Mouse (Mus musculus) heart, embryonic 16.5 days (tissue): ENCODE measurements at regions not wholly inside any gene's neighbourhood (a gene's known extent, or its start where the extent isn't known, plus 50 kb on each side); places are given as distances from the start of the nearest gene placed in this dataset.

Experiments
- ATAC-seq: fragments of 200-750 bp; cut with Nextera tagmentation; replicated peaks from 2 replicates; pipeline ENCODE4 v1.8.0; 2017; ENCODE audit warnings: moderate number of reproducible peaks; ENCODE audit not compliant: insufficient read depth, low FRiP score; ENCODE audit errors: extremely low read depth
- H3K27ac ChIP-seq: fragments of 300-500 bp; sonication (generic); 2 replicates; pipeline ENCODE4 v1.5.1; 2014; ENCODE audit warnings: mild to moderate bottlenecking, low read length, control low read depth, moderate library complexity
- H3K27me3 ChIP-seq: fragments of 300-500 bp; sonication (generic); 2 replicates; pipeline ENCODE4 v1.6.1; 2014; ENCODE audit warnings: low read length, mixed read lengths; ENCODE audit not compliant: control insufficient read depth, insufficient read depth
- H3K36me3 ChIP-seq: fragments of 300-500 bp; sonication (generic); 2 replicates; pipeline ENCODE4 v1.6.1; 2014; ENCODE audit not compliant: control insufficient read depth, insufficient read depth
- H3K4me1 ChIP-seq: fragments of 300-500 bp; sonication (generic); 2 replicates; pipeline ENCODE4 v1.6.1; 2014; ENCODE audit warnings: low read length, mixed read lengths; ENCODE audit not compliant: control insufficient read depth, insufficient read depth
- H3K4me2 ChIP-seq: fragments of 300-500 bp; sonication (generic); 2 replicates; pipeline ENCODE4 v1.6.1; 2014; ENCODE audit warnings: low read depth, mild to moderate bottlenecking, control low read depth, low read length
- H3K4me3 ChIP-seq: fragments of 300-500 bp; sonication (generic); 2 replicates; pipeline ENCODE4 v1.5.1; 2014; ENCODE audit warnings: mild to moderate bottlenecking, control low read depth, low read length
- H3K9ac ChIP-seq: fragments of 300-500 bp; sonication (generic); 2 replicates; pipeline ENCODE4 v1.6.1; 2014; ENCODE audit warnings: low read length, control low read depth
- H3K9me3 ChIP-seq: fragments of 300-500 bp; sonication (generic); replicated peaks from 2 replicates; pipeline ENCODE4 v1.6.1; 2016; ENCODE audit warnings: low read length; ENCODE audit not compliant: control insufficient read depth
- WGBS: fragments of 180-500 bp; shearing (Covaris S2); extraction: QIAGEN DNeasy Blood & Tissue Kit; methylation state at CpG from one replicate; pipeline ENCODE4 v1.1.7; 2014; 5-methylcytosine and 5-hydroxymethylcytosine counted together

DNA sequence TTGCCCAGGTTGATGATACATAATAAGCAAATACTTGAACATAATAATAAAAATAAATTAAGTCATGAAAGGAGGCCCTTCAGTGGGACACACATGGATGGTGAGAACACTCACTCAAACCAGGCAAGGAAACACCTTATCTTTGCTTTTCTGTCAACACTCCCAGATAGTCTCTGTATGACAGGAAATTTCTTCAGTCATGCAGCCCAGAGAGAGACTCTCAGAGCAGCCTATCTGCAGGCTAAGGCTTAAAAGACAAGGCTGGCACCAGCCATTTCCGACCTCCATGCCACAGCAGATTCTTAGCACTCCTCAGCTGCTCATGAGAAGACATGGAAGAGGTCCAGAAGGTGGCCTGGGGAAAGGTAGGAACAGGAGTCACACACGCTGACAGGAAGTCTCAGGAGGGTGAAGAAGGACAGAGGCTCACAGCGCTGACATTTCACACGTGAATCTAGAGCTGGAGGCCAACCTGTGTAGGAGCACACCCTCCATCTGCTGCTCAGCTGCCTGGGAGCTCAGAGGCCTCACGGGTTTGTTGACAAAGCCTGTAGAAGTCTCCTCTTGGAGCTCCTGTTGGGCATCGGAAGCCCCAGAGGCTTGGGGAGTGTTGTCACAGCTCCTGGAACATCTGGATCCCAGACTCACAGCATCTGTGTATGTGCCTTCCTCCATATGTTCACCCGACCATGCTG is 232.3 kb downstream of the Qk start:
- Histone ChIP-seq H3K4me2 (no peak overlapping the region), H3K36me3 (no peaks in the 10 kb centered on the region), H3K4me3 (no peak overlapping the region), H3K27me3 (no peaks in the 10 kb centered on the region), H3K4me1 (peaks cover 11% of the 10 kb centered on the region), H3K9me3 (peaks cover 6% of the 10 kb centered on the region; the same call in 1 of the 2 replicates), H3K27ac (no peak overlapping the region), H3K9ac (no peak overlapping the region)
- WGBS = 35% methylated on average over 7 of the region's 7 CpGs
- ATAC-seq = peak; percentile 60; the same call in 1 of the 2 replicates

DNA sequence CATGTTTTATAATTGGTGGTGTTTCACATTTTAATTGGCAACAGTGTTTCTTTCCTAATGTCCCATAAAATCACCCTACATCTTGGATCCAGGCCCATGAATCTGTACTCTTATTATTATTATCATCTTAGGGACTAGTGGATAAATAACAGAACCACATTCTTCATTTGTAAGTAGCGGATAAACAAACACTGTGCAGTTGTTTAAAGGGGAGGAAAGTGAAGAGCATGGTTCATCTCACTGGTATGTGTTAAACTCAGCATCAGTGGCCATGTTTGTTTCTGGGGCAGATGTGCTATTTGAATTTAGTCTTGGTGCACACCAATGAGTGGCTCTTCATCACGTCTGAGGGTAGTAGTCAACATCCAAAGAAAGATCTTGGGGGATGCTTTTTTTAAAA is 233.1 kb downstream of the Qk start:
- Histone ChIP-seq H3K36me3 (no peaks in the 10 kb centered on the region), H3K4me2 (no peak overlapping the region), H3K9ac (no peak overlapping the region), H3K4me3 (no peak overlapping the region), H3K27ac (no peak overlapping the region), H3K4me1 (peaks cover 11% of the 10 kb centered on the region), H3K9me3 (0 out of 2 replicates have a peak, but pooled peaks cover 3% of the 10 kb centered on the region), H3K27me3 (no peaks in the 10 kb centered on the region)
- no peak for ATAC-seq
- WGBS = 73% methylated on average over 2 of the region's 2 CpGs

DNA sequence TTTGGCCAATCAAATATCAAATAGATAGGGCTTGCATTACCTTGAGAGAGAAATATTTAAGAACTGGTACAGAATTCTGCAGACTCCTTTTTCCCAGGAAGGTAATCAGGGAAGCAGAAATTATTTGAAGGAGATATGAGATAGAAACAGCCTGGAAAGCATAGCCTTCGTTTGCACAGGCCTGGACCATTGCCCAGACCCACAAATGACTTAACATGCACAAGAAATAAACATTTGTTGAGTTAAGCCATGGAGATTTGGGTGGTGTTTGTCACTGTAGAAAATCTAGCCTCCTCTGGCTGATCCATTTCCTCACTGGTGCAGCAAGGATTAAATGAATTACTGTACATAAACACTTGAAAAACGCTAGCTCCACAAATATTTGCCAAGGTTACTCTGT is 233.5 kb downstream of the Qk start:
- Histone ChIP-seq H3K4me3 (no peak overlapping the region), H3K36me3 (no peaks in the 10 kb centered on the region), H3K9ac (no peak overlapping the region), H3K27me3 (no peaks in the 10 kb centered on the region), H3K4me1 (peaks cover 11% of the 10 kb centered on the region), H3K27ac (no peak overlapping the region), H3K9me3 (0 out of 2 replicates have a peak, but pooled peaks cover under 1% of the 10 kb centered on the region), H3K4me2 (no peak overlapping the region)
- WGBS = 36% methylated on average over 2 of the region's 2 CpGs
- no peak for ATAC-seq

DNA sequence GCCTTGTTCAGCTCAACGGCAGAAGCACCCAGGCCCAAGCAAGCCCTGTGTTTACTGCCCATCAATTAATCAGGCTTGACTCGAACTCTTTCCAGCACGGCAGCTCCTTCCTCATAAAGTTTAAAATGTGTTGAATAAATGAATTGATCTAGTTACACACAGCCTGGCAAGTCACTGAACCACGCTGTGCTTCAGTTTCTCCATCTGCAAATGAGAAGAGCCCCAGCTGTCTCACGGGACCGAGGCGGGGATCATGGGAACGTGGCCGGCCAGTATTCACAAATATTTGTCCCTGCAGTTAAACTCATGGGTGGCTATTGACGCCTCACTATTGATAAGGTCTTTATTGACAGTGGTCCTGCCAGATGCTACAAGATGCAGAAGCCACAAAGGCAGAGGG is 237.9 kb downstream of the Qk start:
- H3K4me2 ChIP-seq = no peak overlapping the region
- H3K27ac ChIP-seq = no peak overlapping the region
- no peaks in the 10 kb centered on the region for H3K9me3 ChIP-seq
- H3K4me1 ChIP-seq = peaks cover 18% of the 10 kb centered on the region
- H3K9ac ChIP-seq = no peak overlapping the region
- H3K27me3 ChIP-seq = no peaks in the 10 kb centered on the region
- H3K4me3 ChIP-seq = no peak overlapping the region
- no peaks in the 10 kb centered on the region for H3K36me3 ChIP-seq
- WGBS = 74% methylated on average over 10 of the region's 10 CpGs
- no peak for ATAC-seq

DNA sequence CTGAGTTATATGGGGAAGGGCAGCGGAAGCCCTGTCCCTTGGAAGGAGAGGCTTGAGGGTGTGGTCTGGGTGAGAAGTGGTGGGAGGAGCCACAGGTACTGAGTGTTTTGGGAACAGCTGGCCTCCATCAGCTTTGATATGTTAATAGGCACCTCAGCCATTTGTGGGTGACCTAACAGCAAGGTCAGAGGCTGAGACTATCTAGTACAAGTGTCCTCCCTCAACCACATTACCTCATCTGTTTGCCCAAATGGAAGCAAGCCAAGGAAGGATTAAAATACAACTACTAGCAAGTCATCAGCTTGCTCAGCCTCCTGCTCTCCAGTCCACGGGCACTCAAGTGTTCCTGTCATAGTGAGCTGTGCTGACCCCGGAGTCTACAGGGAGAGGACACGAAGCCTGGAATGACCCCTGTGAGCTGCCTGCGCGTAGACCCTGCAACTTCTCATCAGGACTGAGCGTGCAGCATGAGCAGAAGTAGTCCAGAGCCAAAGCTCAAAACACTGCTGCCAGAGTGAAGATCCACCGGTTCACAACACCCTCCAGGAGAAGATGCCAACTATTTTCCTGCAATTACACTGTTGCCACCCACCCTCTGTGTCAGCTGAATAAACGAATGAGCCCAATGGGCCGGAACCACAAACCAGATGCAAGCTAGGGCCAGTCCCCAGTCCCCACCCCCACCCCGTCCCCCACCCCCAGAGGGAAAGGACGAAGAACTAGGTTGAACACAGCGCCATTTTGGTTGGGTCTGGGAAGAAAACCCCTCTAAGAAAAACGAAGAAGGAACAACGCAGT is 239.6 kb downstream of the Qk start:
- H3K9me3 ChIP-seq = no peaks in the 10 kb centered on the region
- peak overlapping the region; percentile 11; the same call in 1 of the 2 replicates for H3K4me2 ChIP-seq
- no peak overlapping the region for H3K4me3 ChIP-seq
- peaks cover 15% of the 10 kb centered on the region for H3K4me1 ChIP-seq
- H3K27ac ChIP-seq = peak overlapping the region; percentile 52
- no peaks in the 10 kb centered on the region for H3K27me3 ChIP-seq
- no peak overlapping the region for H3K9ac ChIP-seq
- 58% methylated on average over 15 of the region's 15 CpGs for WGBS
- H3K36me3 ChIP-seq = no peaks in the 10 kb centered on the region
- ATAC-seq = peak; percentile 95

DNA sequence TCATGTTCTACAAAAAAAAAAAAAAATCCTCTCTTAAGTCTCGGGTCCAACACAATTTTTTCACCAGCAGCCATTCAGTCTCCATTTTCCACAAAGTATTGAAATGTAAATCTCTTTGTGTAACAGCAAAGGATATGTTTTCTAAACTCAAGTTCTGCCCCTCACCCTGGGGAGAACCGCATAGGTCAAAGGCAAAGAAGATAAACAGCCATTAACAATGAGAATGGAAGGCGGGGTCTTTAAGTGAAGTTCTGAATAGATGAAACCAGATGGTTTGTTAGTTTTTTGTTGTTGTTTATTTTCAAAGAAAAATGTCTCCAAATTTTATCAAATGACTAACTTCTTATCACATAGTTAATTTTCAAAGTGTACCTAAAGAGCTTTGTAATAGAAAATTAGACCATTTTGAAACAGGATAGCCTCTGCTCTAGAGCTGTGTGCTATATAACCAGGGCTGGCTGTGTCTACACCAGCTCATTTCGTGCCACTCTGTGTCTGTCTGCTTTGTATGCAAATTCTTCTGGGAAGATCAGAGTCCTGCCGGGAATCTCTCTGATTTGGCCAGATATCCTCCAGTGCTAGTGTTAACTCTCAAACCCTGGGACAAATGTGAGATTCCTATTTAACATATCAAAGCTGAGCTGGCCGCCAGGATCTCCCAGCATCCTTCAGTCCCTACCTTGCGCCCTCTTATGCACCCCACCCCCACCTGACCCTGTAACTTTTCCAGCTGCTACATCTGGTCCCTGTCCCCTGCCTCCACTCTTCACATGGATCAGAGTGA is 240.9 kb downstream of the Qk start:
- ATAC-seq = no peak

DNA sequence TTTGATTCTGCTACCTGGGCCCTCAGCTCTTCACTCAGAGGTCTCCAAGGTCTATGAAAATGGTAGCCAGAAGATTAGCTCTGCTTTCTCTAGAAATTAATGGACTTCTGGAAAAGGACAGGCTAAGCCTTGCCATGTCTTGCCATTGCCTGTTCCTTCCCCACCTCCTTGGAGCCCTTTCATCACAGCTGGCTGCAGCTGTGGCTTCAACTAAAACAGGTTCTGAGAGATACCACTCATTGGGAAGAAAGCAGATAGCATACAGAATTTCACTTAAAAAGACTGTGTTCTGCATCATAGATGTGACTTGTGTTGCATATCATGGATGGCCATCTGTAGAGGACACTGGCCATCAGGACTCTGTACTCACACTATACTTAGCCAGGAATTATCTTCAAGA is 246.4 kb downstream of the Qk start:
- no peak for ATAC-seq
- no peaks in the 10 kb centered on the region for H3K36me3 ChIP-seq
- H3K4me3 ChIP-seq = no peak overlapping the region
- no peaks in the 10 kb centered on the region for H3K27me3 ChIP-seq
- no peak overlapping the region for H3K4me2 ChIP-seq
- no peaks in the 10 kb centered on the region for H3K9me3 ChIP-seq
- no peak overlapping the region for H3K27ac ChIP-seq
- no peak overlapping the region for H3K9ac ChIP-seq
- H3K4me1 ChIP-seq = no peaks in the 10 kb centered on the region

More for the DNA sequence above, 240.9 kb downstream of the Qk start:
- H3K9me3 ChIP-seq = no peaks in the 10 kb centered on the region
- no peaks in the 10 kb centered on the region for H3K27me3 ChIP-seq
- WGBS = 50% methylated on average over 7 of the region's 7 CpGs
- H3K36me3 ChIP-seq = no peaks in the 10 kb centered on the region
- H3K9ac ChIP-seq = no peak overlapping the region
- no peak overlapping the region for H3K4me2 ChIP-seq
- no peak overlapping the region for H3K27ac ChIP-seq
- H3K4me3 ChIP-seq = no peak overlapping the region
- peaks cover 15% of the 10 kb centered on the region for H3K4me1 ChIP-seq

DNA sequence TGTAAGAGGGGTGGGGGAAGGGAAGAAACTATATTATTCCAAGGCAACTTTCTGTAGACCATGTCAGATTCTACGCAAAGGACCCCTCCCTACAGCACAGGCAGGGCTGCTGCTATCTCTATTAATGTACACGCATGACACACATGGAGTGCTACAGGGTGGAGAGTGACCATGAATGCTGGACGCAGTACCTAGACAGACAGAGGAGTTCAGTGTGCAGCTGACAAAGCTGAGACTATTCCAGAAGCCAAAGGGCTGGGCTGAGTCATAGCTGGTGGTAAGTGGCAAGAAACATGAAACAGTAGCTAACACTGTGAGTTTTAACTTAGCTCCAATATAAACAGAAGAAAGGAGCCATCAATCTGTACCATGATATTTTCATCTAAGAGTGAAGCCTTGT is 250.4 kb downstream of the Qk start:
- WGBS = 83% methylated on average over 3 of the region's 3 CpGs
- no peak for ATAC-seq

DNA sequence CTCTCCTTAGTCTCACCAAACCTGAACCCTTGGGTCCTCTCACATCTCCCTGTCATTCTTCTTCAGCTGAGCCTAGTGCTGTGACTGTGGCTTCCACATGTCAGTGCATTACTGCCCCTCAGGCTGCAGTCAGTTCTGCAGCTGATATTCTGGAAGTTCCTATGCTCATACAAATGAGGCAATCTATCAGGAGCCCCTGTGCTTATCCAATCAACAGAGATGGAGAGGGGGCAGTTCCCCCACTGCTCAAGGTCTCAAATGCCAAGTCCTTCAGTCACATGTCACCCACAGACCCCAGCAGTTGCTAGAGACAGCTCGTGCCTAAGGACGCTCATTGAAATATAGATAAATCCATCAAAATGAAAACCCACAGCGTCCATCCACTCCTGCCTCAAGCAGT is 254.5 kb downstream of the Qk start:
- Histone ChIP-seq H3K36me3 (no peaks in the 10 kb centered on the region), H3K4me1 (no peaks in the 10 kb centered on the region), H3K4me2 (no peak overlapping the region), H3K27ac (no peak overlapping the region), H3K9me3 (no peaks in the 10 kb centered on the region; the same call in 1 of the 2 replicates), H3K9ac (no peak overlapping the region), H3K4me3 (no peak overlapping the region), H3K27me3 (no peaks in the 10 kb centered on the region)
- WGBS = 65% methylated on average over 3 of the region's 3 CpGs
- no peak for ATAC-seq

More for the DNA sequence above, 250.4 kb downstream of the Qk start:
- H3K27ac ChIP-seq = no peak overlapping the region
- H3K27me3 ChIP-seq = no peaks in the 10 kb centered on the region
- no peaks in the 10 kb centered on the region for H3K9me3 ChIP-seq
- H3K4me3 ChIP-seq = no peak overlapping the region
- no peaks in the 10 kb centered on the region for H3K36me3 ChIP-seq
- H3K4me2 ChIP-seq = no peak overlapping the region
- no peaks in the 10 kb centered on the region for H3K4me1 ChIP-seq
- H3K9ac ChIP-seq = no peak overlapping the region
